Comparison of ENCODE assay signal across 27 mouse cellular contexts in the genomic region with DNA sequence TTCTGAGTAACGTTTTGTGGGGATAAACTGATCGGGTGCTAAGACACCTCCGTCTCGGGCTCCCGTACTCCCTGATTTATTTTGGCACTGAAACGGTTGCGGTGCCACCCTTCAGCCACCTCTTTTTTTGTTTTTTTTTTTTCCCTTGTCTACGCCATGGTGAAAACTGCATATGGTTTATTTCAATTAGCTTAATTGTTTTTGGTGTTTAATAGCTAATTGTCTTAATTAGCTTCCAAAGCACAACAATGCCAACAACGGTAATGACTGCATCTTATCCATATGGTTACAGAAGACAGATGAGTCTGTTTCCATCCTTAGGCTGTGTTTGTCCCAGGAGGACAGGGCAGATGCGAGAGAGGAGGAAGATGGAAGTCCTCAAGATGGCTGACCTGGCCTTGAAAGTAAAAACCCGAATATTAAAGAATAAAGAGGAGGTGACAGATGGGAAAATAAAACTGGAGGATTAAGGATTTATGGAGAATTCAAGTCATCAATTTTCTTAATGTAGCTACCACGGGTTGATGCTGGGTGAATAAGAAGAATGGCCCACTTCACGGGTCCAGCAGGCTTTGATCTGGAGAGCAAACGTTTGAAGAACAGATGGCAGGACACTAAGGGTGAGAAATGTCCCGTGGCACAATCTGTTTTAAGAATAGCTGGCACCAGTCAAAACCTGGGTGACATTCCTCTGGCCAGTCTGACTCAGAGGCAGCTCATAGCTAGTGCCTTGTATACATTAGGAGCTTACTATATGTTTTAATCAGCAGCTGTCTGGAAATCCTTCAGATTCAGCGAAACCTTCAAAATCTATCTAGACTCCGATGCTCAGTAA. TPM values are rescaled to one million over a fixed set of nuclear protein-coding genes. Genes with fewer than 3 reads are reported as not detected.
DNase-seq lines count a peak whose midpoint lies in the region; ATAC-seq and TF ChIP-seq lines count a peak whose summit lies in the region.
"Had no signal": no experiment of that assay in that cellular context is flagged by ENCODE, and none has a peak within 500 bp of the region (broad histone marks: within the 10 kb centered on the region; RNA-seq: fewer than 3 reads in every experiment).

No protein-coding gene starts in this region.

- H3K9ac ChIP-seq in hindbrain, embryonic 14.5 days: no peak overlapping the region
- H3K9ac ChIP-seq in hindbrain, postnatal 0 days (replicated peaks; ENCODE audit: low read length): no peak overlapping the region
- H3K9ac ChIP-seq: embryonic facial prominence, embryonic 13.5 days; kidney, embryonic 15.5 days; liver, embryonic 13.5 days; lung, embryonic 14.5 days; neural tube, embryonic 12.5 days; stomach, embryonic 15.5 days had no signal

- no peak for ATAC-seq in hindbrain, embryonic 14.5 days (ENCODE audit: low FRiP score)
- ATAC-seq in hindbrain, postnatal 0 days: no peak
- no peak for ATAC-seq in megakaryocyte, adult 5-6 weeks (ENCODE audit: poor library complexity, severe bottlenecking)
- ATAC-seq: intestine, postnatal 0 days had no signal

- TF ChIP-seq POLR2A in brain, embryonic 14.5 days (IDR thresholded peaks at IDR 0.05; ENCODE audit: borderline replicate concordance, extremely low read depth, insufficient read depth, insufficient read length, poor library complexity, severe bottlenecking): no peak

- no peaks in the 10 kb centered on the region for H3K4me1 ChIP-seq in hindbrain, embryonic 14.5 days (replicated peaks; ENCODE audit: control insufficient read depth, insufficient read depth, low read length)
- H3K4me1 ChIP-seq in hindbrain, postnatal 0 days (ENCODE audit: insufficient read depth, low read length): no peaks in the 10 kb centered on the region
- H3K4me1 ChIP-seq: kidney, embryonic 15.5 days; liver, embryonic 13.5 days; megakaryocyte, embryonic 14.5 days; neural tube, embryonic 12.5 days; stomach, embryonic 15.5 days had no signal

- H3K9me3 ChIP-seq in hindbrain, embryonic 14.5 days (ENCODE audit: control insufficient read depth, low read length): no peaks in the 10 kb centered on the region
- no peaks in the 10 kb centered on the region for H3K9me3 ChIP-seq in hindbrain, postnatal 0 days (ENCODE audit: low read length)
- H3K9me3 ChIP-seq: embryonic facial prominence, embryonic 13.5 days; kidney, embryonic 15.5 days; liver, embryonic 13.5 days; neural tube, embryonic 12.5 days; stomach, embryonic 15.5 days had no signal

- H3K4me2 ChIP-seq in hindbrain, embryonic 14.5 days (replicated peaks): no peak overlapping the region
- H3K4me2 ChIP-seq in hindbrain, postnatal 0 days (ENCODE audit: low read depth, low read length): no peak overlapping the region
- H3K4me2 ChIP-seq: embryonic facial prominence, embryonic 13.5 days; heart, embryonic 11.5 days; kidney, embryonic 15.5 days; liver, embryonic 13.5 days; lung, embryonic 14.5 days; neural tube, embryonic 12.5 days; stomach, embryonic 15.5 days had no signal

- H3K4me3 ChIP-seq in hindbrain, embryonic 14.5 days (replicated peaks; ENCODE audit: low read length): no peak overlapping the region
- H3K4me3 ChIP-seq in hindbrain, postnatal 0 days (ENCODE audit: low read length): no peak overlapping the region
- H3K4me3 ChIP-seq: embryonic facial prominence, embryonic 13.5 days; erythroblast, embryonic 14.5 days; gastrocnemius, adult 2 months; kidney, embryonic 15.5 days; liver, embryonic 13.5 days; megakaryocyte, embryonic 14.5 days; neural tube, embryonic 12.5 days; stomach, embryonic 15.5 days had no signal

- no peak for TF ChIP-seq CTCF in hindbrain, postnatal 0 days (IDR thresholded peaks at IDR 0.05; ENCODE audit: low read depth)
- no peak for TF ChIP-seq CTCF in brain, embryonic 14.5 days (IDR thresholded peaks at IDR 0.05; ENCODE audit: borderline replicate concordance, extremely low read depth, insufficient read depth, insufficient read length)

- no peak overlapping the region for H3K27ac ChIP-seq in hindbrain, embryonic 14.5 days
- H3K27ac ChIP-seq in hindbrain, postnatal 0 days: no peak overlapping the region
- H3K27ac ChIP-seq: embryonic facial prominence, embryonic 13.5 days; gastrocnemius, adult 2 months; kidney, embryonic 15.5 days; liver, embryonic 13.5 days; neural tube, embryonic 12.5 days; stomach, embryonic 15.5 days had no signal

- peak; percentile 56 for DNase-seq in cerebellum, adult 11 months
- no peak for DNase-seq in cerebellum, postnatal 4 days (ENCODE audit: low spot score in 2 of 2)
- peak; percentile 33 for DNase-seq in hindbrain, embryonic 14.5 days (ENCODE audit: low spot score)
- DNase-seq in hindbrain, postnatal 0 days (ENCODE audit: low spot score): no peak
- DNase-seq in brain, embryonic 14.5 days (ENCODE audit: low read depth): peak; percentile 64
- DNase-seq in cerebellum, adult 9-11 months: peak; percentile 80
- DNase-seq in frontal cortex, postnatal 10 days (ENCODE audit: low spot score in 2 of 2): no peak
- DNase-seq: adrenal gland, postnatal 10 days; embryo, embryonic 11 days; gastrocnemius, adult 2 months; heart, postnatal 10 days; kidney, postnatal 36 days; layer of hippocampus, adult 9-11 months; liver, embryonic 13.5 days; lung, embryonic 14.5 days; midbrain, embryonic 14.5 days; right cerebral cortex, adult 18-20 months; thymus, postnatal 25 days had no signal

- 61% methylated on average over 17 of the region's 17 CpGs for WGBS in hindbrain, embryonic 14.5 days
- 59% methylated on average over 17 of the region's 17 CpGs for WGBS in hindbrain, postnatal 0 days

- no peaks in the 10 kb centered on the region for H3K27me3 ChIP-seq in hindbrain, embryonic 14.5 days (ENCODE audit: control insufficient read depth, insufficient read depth, low read length)
- no peaks in the 10 kb centered on the region for H3K27me3 ChIP-seq in hindbrain, postnatal 0 days (ENCODE audit: insufficient read depth, low read length)
- H3K27me3 ChIP-seq: embryonic facial prominence, embryonic 13.5 days; neural tube, embryonic 12.5 days; stomach, embryonic 15.5 days had no signal

- H3K36me3 ChIP-seq in hindbrain, embryonic 14.5 days (replicated peaks; ENCODE audit: control insufficient read depth, insufficient read depth): no peaks in the 10 kb centered on the region
- no peaks in the 10 kb centered on the region for H3K36me3 ChIP-seq in hindbrain, postnatal 0 days (ENCODE audit: insufficient read depth, low read length)
- H3K36me3 ChIP-seq: embryonic facial prominence, embryonic 13.5 days; kidney, embryonic 15.5 days; liver, embryonic 13.5 days; neural tube, embryonic 12.5 days; stomach, embryonic 15.5 days had no signal

RNA-seq across cellular contexts. Expression of a gene that starts 28.6 kb away (rescaled TPM):
- polyA plus RNA-seq in hindbrain, embryonic 14.5 days (2014; fragmentation: Nextera tagmentation; extraction: Ambion mirVana): 43.0 and 50.1 TPM in 2 replicates
- total RNA-seq in hindbrain, postnatal 0 days (2014; rRNA removed): 191 and 194 TPM in 2 replicates
- polyA plus RNA-seq in hindbrain, postnatal 0 days (2015; fragmentation: Nextera tagmentation; extraction: Ambion mirVana): 90.0 and 96.4 TPM in 2 replicates
- 59.4 and 61.2 TPM in 2 replicates for polyA plus RNA-seq in brain, embryonic 14.5 days (2012; rRNA removed)
- 0.05 TPM in 1 of 2 replicates, not detected in the other for total RNA-seq in megakaryocyte, adult 5-6 weeks (2015)
- total RNA-seq in megakaryocyte, adult 5-6 weeks (2017): not detected in 2 replicates
- polyA plus RNA-seq: erythroblast, embryonic 14.5 days had no signal

RNA-seq across cellular contexts. Expression of a gene that starts 53.4 kb away (rescaled TPM):
- 14.0 and 17.9 TPM in 2 replicates for polyA plus RNA-seq in hindbrain, embryonic 14.5 days (2014; fragmentation: Nextera tagmentation; extraction: Ambion mirVana)
- 27.9 and 46.9 TPM in 2 replicates for total RNA-seq in hindbrain, postnatal 0 days (2014; rRNA removed)
- polyA plus RNA-seq in hindbrain, postnatal 0 days (2015; fragmentation: Nextera tagmentation; extraction: Ambion mirVana): 13.5 and 14.0 TPM in 2 replicates
- 36.5 and 40.6 TPM in 2 replicates for polyA plus RNA-seq in brain, embryonic 14.5 days (2012; rRNA removed)
- 9.5 and 10.7 TPM in 2 replicates for total RNA-seq in megakaryocyte, adult 5-6 weeks (2015)
- 17.2 and 20.5 TPM in 2 replicates for total RNA-seq in megakaryocyte, adult 5-6 weeks (2017)

Comparison
In these comparisons a context has a peak if more than half of its experiments do, and no peak if none do; other contexts are left out.
1. DNase-seq: peak in cerebellum, adult 11 months (single experiment), hindbrain, embryonic 14.5 days (single experiment), brain, embryonic 14.5 days (single experiment) and cerebellum, adult 9-11 months (single experiment); none in cerebellum, postnatal 4 days (0 of 2), hindbrain, postnatal 0 days (single experiment) and frontal cortex, postnatal 10 days (0 of 2).